ENCODE assay signal across 13 mouse cellular contexts in the genomic region with DNA sequence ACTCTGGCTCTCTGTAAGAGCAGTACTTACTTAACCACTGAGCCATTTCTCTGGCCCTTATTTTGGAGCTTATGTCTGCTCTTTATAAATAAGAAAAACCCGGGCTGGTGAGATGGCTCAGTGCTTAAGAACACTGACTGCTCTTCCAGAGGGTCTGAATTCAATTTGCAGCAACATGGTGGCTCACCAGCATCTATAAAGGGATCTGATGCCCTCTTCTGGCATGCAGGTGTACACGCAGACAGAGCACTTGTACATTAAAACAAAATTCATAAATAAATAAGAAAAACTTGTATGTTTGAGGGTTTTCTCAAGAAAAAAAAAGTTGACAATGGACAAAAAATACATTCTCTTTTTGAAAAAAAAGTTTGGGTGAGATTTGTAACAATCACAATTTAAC. TPM values are rescaled to one million over a fixed set of nuclear protein-coding genes. Genes with fewer than 3 reads are reported as not detected.
A peak's percentile ranks its signal among the peaks of the same experiment; 100 is the strongest.
DNase-seq lines count a peak whose midpoint lies in the region; ATAC-seq and TF ChIP-seq lines count a peak whose summit lies in the region.
"Had no signal": no experiment of that assay in that cellular context is flagged by ENCODE, and none has a peak within 500 bp of the region (broad histone marks: within the 10 kb centered on the region; RNA-seq: fewer than 3 reads in every experiment).

No protein-coding gene starts in this region.

- H3K9ac ChIP-seq in kidney, embryonic 16.5 days (replicated peaks; ENCODE audit: low read length) = no peak overlapping the region
- H3K9ac ChIP-seq in lung, postnatal 0 days (replicated peaks; ENCODE audit: low read depth) = no peak overlapping the region
- H3K9ac ChIP-seq: heart, embryonic 13.5 days; limb, embryonic 15.5 days; neural tube, embryonic 12.5 days had no signal

- DNase-seq in adrenal gland, adult 2 months = peak; percentile 5
- DNase-seq in adrenal gland, postnatal 4 days (ENCODE audit: low spot score in 2 of 2) = no peak
- peak; percentile 54 for DNase-seq in kidney, adult 2 months
- DNase-seq in embryo, embryonic 10.5 days (ENCODE audit: low spot score) = peak; percentile 35
- DNase-seq in lung, postnatal 0 days (ENCODE audit: low spot score) = peak; percentile 65
- DNase-seq in spleen, postnatal 14 days (ENCODE audit: low spot score in 2 of 2) = no peak
- DNase-seq in cerebellum, postnatal 4 days (ENCODE audit: low spot score in 2 of 2) = no peak
- DNase-seq: cerebellum, adult 9-10 months had no signal

- no peaks in the 10 kb centered on the region for H3K27me3 ChIP-seq in kidney, adult 2 months (replicated peaks; ENCODE audit: control insufficient read depth, insufficient read depth, low read length)
- H3K27me3 ChIP-seq in kidney, embryonic 16.5 days (ENCODE audit: insufficient read depth, low read length) = no peaks in the 10 kb centered on the region
- H3K27me3 ChIP-seq in lung, postnatal 0 days (replicated peaks; ENCODE audit: insufficient read depth, low read length) = no peaks in the 10 kb centered on the region
- H3K27me3 ChIP-seq: heart, embryonic 13.5 days; limb, embryonic 15.5 days; neural tube, embryonic 12.5 days had no signal

- no peaks in the 10 kb centered on the region for H3K36me3 ChIP-seq in kidney, adult 2 months (ENCODE audit: control insufficient read depth, insufficient read depth, low read length)
- H3K36me3 ChIP-seq in kidney, embryonic 16.5 days (ENCODE audit: insufficient read depth, low read length) = no peaks in the 10 kb centered on the region
- no peaks in the 10 kb centered on the region for H3K36me3 ChIP-seq in lung, postnatal 0 days (ENCODE audit: insufficient read depth, low read length)
- H3K36me3 ChIP-seq: heart, embryonic 13.5 days; limb, embryonic 15.5 days; neural tube, embryonic 12.5 days had no signal

- H3K27ac ChIP-seq in kidney, adult 2 months (ENCODE audit: insufficient read depth, low read depth, low read length) = no peak overlapping the region
- no peak overlapping the region for H3K27ac ChIP-seq in kidney, embryonic 16.5 days (ENCODE audit: low read length)
- H3K27ac ChIP-seq in lung, postnatal 0 days (ENCODE audit: low read length) = no peak overlapping the region
- H3K27ac ChIP-seq: heart, embryonic 13.5 days; limb, embryonic 15.5 days; neural tube, embryonic 12.5 days had no signal

- no peak for TF ChIP-seq EP300 in lung, postnatal 0 days (IDR thresholded peaks at IDR 0.05)

- TF ChIP-seq CTCF in kidney, adult 2 months (conservative IDR thresholded peaks at IDR 0.05; ENCODE audit: insufficient read depth, insufficient read length, low read depth, low read length) = peak; percentile 64
- TF ChIP-seq CTCF in lung, postnatal 0 days (IDR thresholded peaks at IDR 0.05) = peak; percentile 72

- no peaks in the 10 kb centered on the region for H3K4me1 ChIP-seq in kidney, adult 2 months (ENCODE audit: control insufficient read depth, insufficient read depth, low read length)
- H3K4me1 ChIP-seq in kidney, embryonic 16.5 days (ENCODE audit: insufficient read depth, low read length) = no peaks in the 10 kb centered on the region
- no peaks in the 10 kb centered on the region for H3K4me1 ChIP-seq in lung, postnatal 0 days (ENCODE audit: insufficient read depth, low read depth, low read length)
- H3K4me1 ChIP-seq: heart, embryonic 13.5 days; limb, embryonic 15.5 days; neural tube, embryonic 12.5 days had no signal

- H3K9me3 ChIP-seq in kidney, embryonic 16.5 days (ENCODE audit: low read length) = no peaks in the 10 kb centered on the region
- H3K9me3 ChIP-seq in lung, postnatal 0 days (ENCODE audit: low read length) = no peaks in the 10 kb centered on the region
- H3K9me3 ChIP-seq: heart, embryonic 13.5 days; limb, embryonic 15.5 days; neural tube, embryonic 12.5 days had no signal

- H3K4me3 ChIP-seq in kidney, adult 2 months (ENCODE audit: insufficient read depth, low read depth, low read length) = no peak overlapping the region
- no peak overlapping the region for H3K4me3 ChIP-seq in kidney, embryonic 16.5 days (ENCODE audit: low read length)
- H3K4me3 ChIP-seq in lung, postnatal 0 days (ENCODE audit: low read depth, low read length) = no peak overlapping the region
- H3K4me3 ChIP-seq: heart, embryonic 13.5 days; limb, embryonic 15.5 days; neural tube, embryonic 12.5 days had no signal

- no peak for ATAC-seq in kidney, embryonic 16.5 days (ENCODE audit: low FRiP score, low TSS enrichment)
- ATAC-seq in lung, postnatal 0 days = no peak

- no peak overlapping the region for H3K4me2 ChIP-seq in kidney, embryonic 16.5 days (replicated peaks; ENCODE audit: low read depth, low read length)
- no peak overlapping the region for H3K4me2 ChIP-seq in lung, postnatal 0 days (replicated peaks; ENCODE audit: low read depth, low read length)
- H3K4me2 ChIP-seq: heart, embryonic 13.5 days; limb, embryonic 15.5 days; neural tube, embryonic 12.5 days had no signal

- 29% methylated on average over 2 of the region's 2 CpGs for whole genome bisulfite sequencing in kidney, adult 2 months
- WGBS in kidney, embryonic 16.5 days = 45% methylated on average over 2 of the region's 2 CpGs
- WGBS in lung, postnatal 0 days = 37% methylated on average over 2 of the region's 2 CpGs

- no peak for TF ChIP-seq POLR2A in kidney, adult 2 months (IDR thresholded peaks at IDR 0.05; ENCODE audit: low read depth, low read length)

RNA-seq across cellular contexts. Expression of a gene that starts 28.1 kb away (rescaled TPM):
- not detected for total RNA-seq in adrenal gland, adult 2 months (2021)
- polyA plus RNA-seq in adrenal gland, adult 2 months (2012; rRNA removed) = not detected in 2 replicates
- total RNA-seq in adrenal gland, postnatal 4 days (2021) = not detected
- not detected in 2 replicates for polyA plus RNA-seq in kidney, adult 2 months (2012; rRNA removed)
- polyA plus RNA-seq in kidney, embryonic 16.5 days (2015; fragmentation: Nextera tagmentation; extraction: Ambion mirVana) = not detected in 2 replicates
- not detected in 2 replicates for polyA plus RNA-seq in lung, postnatal 0 days (2015; fragmentation: Nextera tagmentation; extraction: Ambion mirVana)
- polyA plus RNA-seq: C2C12; heart, embryonic 13.5 days; limb, embryonic 15.5 days; neural tube, embryonic 12.5 days had no signal

Comparison
In these comparisons a context has a peak if more than half of its experiments do, and no peak if none do; other contexts are left out.
1. DNase-seq: peak in adrenal gland, adult 2 months (single experiment), kidney, adult 2 months (single experiment), embryo, embryonic 10.5 days (single experiment) and lung, postnatal 0 days (single experiment); none in adrenal gland, postnatal 4 days (0 of 2), spleen, postnatal 14 days (0 of 2) and cerebellum, postnatal 4 days (0 of 2).